Mouse (Mus musculus) cerebellum, adult 9-11 months (tissue): ENCODE measurements around the gene Lsm2.
A peak's percentile ranks its signal among the peaks of the same experiment; 100 is the strongest.
"Not testable (repeated sequence)": the region's sequence is repeated elsewhere in the genome, so short reads cannot be mapped to it uniquely, and the experiment has no call there.

Experiments
- DNase-seq: peaks from one replicate; pipeline ENCODE4 v3.0.0; 2022

The Lsm2 gene

GRCm38 (mm10) chr17:34995192-34995591 lies 13.5 kb downstream of the Lsm2 start:
- DNase-seq, result not testable (repeated sequence)

- DNase-seq, result not testable (repeated sequence)
These were observed 14.3 kb downstream of the Lsm2 start for GRCm38 (mm10) chr17:34995927-34996326.

- no peak for DNase-seq
These were observed 14.9 kb downstream of the Lsm2 start for GRCm38 (mm10) chr17:34996411-34997141.

DNA sequence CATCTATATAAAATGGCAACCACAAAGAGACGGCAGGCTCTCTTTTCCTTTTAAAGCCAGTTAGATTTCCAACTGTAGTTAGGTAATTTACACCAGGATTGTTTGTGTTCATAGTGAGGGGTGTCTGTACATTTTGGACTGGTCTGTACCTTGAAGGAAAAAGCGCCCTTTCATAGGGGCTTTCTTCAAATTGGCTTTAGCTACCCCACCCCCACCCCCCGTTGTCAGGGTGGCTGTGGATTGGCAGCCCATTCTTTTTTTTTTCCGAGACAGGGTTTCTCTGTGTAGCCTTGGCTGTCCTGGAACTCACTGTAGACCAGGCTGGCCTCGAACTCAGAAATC lies 15.5 kb downstream of the Lsm2 start:
- no peak for DNase-seq

DNA sequence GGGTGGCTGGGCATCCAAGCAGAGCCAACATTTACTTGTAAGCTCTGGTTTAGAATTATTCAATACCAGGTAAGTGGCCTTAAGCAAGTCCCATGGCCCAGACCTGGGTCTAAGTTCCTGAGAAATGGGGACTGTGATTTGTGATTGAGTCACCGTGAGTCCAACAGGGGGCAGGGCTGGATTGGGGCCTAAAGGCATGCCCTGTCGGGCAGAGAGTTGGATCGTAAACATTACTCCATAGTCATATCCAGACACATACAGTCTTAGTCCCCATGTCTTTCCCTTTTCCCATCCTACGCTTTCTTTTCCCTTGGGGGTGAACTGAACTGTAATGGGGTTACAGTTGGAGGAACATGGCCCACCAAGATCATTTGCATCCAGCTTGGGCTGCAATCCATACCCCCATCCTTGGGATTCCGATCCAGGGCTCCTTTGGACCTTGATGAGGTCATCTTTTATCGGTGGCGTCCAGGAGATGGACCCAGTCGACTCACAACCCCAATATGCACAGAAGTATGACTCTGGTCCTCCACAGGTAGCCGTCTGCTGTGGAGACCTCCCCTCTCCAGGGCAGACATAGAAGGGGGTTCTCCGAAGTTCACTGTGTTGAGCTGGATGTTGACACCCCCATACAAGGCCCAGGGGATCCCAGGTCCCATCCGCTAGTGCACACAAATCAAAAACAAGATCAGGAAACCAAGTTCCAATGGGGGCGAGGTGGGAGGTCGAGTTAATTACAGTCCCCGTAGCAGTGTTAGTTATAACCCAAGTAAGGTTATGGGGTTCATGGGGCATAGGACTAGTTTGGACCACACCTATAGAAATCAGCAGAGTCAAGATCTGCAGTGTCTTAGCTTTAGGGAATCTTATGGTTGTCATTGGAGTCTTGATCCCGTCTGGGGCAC lies 17.1 kb downstream of the Lsm2 start:
- DNase-seq, result peak; percentile 39

- peak; percentile 35 for DNase-seq
These were observed 18.4 kb downstream of the Lsm2 start for GRCm38 (mm10) chr17:34999871-35000716.

- peak; percentile 87 for DNase-seq
These were observed 19.2 kb downstream of the Lsm2 start, which contains the start of gene Vars for GRCm38 (mm10) chr17:35000717-35001451. TSS of gene Vars (plus strand) at chr17:35000987.

- DNase-seq, result peak; percentile 30
These were observed 19.9 kb downstream of the Lsm2 start for GRCm38 (mm10) chr17:35001452-35002152.

DNA sequence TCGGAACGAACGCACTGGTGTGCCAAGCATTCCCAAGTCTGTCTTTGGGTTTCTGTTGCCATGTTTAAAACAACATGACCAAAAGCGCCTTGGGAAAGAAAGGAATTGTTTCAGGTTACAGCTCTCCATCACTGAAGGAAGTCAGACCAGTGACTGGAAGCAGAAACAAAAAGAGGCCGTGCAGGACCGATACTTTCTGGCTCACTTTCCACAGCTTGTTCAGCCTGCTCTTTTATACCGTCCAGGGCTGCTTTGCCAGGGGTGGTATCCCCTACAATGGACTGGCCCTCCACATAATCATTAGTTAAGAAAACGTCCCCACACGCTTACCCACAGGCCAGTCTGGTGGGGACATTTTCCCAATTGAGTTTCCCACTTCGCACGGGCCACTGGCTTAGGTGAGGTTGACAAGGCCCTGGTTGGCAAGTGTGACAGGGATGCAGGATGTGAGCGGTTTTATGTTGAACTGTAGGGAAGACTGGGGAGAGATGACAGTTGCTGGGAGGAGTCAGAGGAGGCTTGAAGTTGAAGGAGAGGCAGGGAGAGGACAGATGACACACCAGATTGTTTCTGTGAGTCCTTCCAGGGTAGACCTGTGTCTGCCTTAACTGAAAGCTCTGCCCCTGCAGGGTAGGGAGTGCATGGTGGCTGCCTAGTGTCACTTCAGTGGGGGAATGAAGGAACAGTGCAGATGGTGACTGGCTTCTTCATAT lies 20.6 kb downstream of the Lsm2 start:
- peak; percentile 40 for DNase-seq

GRCm38 (mm10) chr17:35003022-35003838 lies 21.6 kb downstream of the Lsm2 start:
- peak; percentile 20 for DNase-seq

- peak; percentile 37 for DNase-seq
These were observed 22.5 kb downstream of the Lsm2 start for GRCm38 (mm10) chr17:35004075-35004717.

GRCm38 (mm10) chr17:35005158-35005557 lies 23.5 kb downstream of the Lsm2 start:
- DNase-seq, result peak; percentile 44

DNA sequence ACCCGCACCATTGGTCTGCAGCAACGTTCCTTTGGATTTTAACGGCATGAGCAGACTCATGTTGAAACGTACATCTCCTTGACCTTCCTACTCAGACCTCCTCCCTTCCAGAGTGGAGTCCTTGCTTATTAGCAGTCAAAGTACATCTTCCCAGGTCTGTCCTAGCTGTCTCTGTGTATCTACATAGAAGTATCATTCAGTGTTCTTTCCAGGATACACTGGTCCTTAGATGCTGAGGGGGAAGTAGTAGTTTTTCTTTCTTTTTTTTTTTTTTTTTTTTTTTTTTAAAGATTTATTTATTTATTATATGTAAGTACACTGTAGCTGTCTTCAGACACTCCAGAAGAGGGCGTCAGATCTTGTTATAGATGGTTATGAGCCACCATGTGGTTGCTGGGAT lies 24.2 kb downstream of the Lsm2 start:
- not testable (repeated sequence) for DNase-seq

DNA sequence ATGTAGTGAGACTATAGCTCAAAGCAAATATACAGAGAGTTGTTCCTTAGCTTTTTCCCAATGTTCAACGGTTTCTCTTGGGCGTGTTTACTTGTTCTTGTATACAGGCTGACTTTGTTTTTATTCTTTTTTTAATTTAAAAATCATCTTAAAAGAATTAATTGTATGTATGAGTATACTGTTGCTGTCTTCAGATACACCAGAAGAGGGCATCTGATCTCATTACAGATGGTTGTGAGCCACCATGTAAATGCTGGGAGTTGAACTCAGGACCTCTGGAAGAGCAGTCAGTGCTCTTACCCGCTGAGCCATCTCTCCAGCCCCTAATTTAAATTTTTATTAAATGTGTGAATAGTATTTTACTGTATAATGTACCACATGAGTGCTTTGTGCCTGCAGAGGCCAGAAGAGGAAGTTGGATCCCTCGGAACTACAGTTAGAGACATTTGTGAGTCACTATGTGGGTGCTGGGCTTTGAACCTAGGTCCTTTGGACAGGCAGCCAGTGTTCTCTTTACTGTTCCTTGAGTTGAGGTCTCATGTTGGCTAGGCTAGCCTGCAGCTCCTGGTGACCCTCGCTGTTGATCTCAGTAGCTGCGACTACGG lies 25.8 kb downstream of the Lsm2 start:
- DNase-seq, result peak; percentile 18

GRCm38 (mm10) chr17:35009586-35009985 lies 27.9 kb downstream of the Lsm2 start:
- DNase-seq, result peak; percentile 92

DNA sequence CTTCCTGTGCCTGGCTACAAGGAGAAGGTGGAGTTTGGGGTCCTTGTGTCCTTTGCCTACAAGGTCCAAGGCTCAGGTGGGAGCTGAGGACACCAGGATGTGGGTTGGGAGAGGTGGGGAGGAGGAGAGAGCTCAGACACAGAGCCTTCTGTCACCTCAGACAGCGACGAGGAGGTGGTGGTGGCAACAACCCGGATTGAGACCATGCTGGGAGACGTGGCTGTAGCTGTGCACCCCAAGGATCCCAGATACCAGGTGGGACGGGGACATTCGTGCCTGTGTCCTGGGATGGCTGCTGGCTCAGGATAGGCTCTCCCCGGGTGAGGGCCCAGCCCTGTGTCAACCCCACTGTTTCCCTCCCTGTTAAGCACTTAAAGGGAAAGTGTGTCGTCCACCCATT lies 29.8 kb downstream of the Lsm2 start:
- DNase-seq, result peak; percentile 45

DNA sequence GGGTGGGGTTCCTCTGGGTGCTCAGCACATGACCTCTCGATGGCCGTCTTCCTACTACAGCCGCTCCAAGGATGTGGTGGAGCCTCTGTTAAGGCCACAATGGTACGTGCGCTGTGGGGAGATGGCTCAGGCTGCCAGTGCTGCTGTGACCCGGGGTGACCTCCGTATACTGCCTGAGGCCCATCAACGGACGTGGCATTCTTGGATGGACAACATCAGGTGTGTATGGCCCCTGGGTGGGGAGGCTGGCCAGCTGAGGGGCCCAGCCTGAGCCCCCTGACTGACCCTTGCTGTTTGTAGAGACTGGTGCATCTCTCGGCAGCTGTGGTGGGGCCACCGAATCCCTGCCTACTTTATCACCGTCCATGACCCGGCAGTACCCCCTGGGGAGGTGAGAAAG lies 30.8 kb downstream of the Lsm2 start:
- no peak for DNase-seq

DNA sequence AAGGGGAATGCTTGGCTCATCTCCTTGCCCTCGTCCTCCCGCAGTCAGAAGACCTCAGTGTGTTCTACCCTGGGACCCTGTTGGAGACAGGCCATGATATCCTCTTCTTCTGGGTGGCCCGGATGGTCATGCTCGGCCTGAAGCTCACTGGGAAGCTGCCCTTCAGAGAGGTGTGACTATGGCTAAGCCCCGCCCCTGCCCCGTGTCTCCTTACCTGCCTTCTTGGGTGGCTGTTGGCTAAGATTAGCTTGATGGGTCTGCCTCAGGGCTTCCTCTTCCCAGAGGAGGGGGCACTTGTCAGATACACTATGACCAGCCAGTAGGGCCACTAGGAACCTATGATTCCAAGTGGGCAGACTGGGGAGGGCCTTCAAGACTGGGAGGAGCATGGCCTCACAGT lies 31.6 kb downstream of the Lsm2 start:
- no peak for DNase-seq

DNA sequence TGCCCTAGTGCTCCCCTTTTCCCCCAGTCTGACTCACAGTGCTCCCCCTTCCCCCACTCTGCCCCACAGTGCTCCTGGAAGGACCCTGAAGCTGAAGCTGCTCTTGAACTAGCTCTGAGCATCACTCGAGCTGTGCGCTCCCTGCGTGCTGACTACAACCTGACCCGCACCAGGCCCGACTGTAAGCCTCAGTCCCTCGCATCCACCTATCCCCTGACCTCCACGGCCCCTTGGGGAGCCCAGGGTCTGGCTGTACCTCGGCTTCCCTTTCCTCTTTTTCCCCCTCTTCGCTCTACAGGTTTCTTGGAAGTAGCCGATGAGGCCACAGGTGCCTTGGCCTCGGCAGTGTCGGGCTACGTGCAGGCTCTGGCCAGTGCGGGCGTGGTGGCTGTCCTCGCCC lies 33.6 kb downstream of the Lsm2 start:
- peak; percentile 50 for DNase-seq
